Mouse (Mus musculus): Measurements from ENCODE around the gene Ext2. TPM values are rescaled to one million over a fixed set of nuclear protein-coding genes. Genes with fewer than 3 reads are reported as not detected.

Ext2 gene
- polyA plus RNA-seq, 1 experiment from 2014 or later = 60.3 TPM

- Histone ChIP-seq H3K27ac (ENCODE audit: low read depth, low read length) (no peak overlapping the region), H3K4me3 (ENCODE audit: low read depth, low read length) (no peak overlapping the region), H3K4me2 (no peak overlapping the region), H3K4me1 (ENCODE audit: control insufficient read depth, insufficient read depth, low read length) (peaks cover 7% of the 10 kb centered on the region), H3K9me3 (replicated peaks; ENCODE audit: control insufficient read depth, low read length) (no peaks in the 10 kb centered on the region), H3K27me3 (ENCODE audit: control insufficient read depth, insufficient read depth, low read length) (no peaks in the 10 kb centered on the region), H3K9ac (ENCODE audit: low read depth, low read length) (no peak overlapping the region), H3K36me3 (ENCODE audit: control insufficient read depth, insufficient read depth, low read length) (0 out of 2 replicates have a peak, but pooled peaks cover 4% of the 10 kb centered on the region)
- WGBS (ENCODE audit: insufficient replicate concordance) = 80% methylated on average over 6 of the region's 6 CpGs
- ATAC-seq (replicated peaks; ENCODE audit: insufficient number of reproducible peaks, low FRiP score, low TSS enrichment) = no peak
Observed at GRCm38 (mm10) chr2:93769875-93770274, 52.5 kb downstream of the Ext2 start.

DNA sequence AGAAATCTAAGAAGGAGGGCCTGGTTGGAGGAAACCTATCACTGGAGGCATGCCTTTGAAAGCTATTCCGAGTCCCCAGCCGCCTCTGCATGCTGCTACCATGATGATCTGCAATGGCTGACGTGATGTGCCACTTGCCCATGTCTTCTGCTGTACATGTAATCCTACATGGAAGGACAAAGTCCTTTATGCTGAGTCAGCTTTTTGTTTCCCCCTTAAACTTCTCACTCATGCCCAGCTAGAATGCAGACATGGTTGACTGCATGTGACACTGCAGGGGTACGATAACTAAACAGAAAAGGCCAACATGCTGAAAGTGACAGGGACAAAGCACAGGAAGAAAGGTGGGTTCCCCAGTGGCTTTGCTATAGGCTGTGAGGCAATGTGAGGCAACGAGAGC is 56.6 kb downstream of the Ext2 start:
- ATAC-seq (replicated peaks; ENCODE audit: insufficient number of reproducible peaks, low FRiP score, low TSS enrichment) = no peak
- 82% methylated on average over 5 of the region's 5 CpGs for WGBS (ENCODE audit: insufficient replicate concordance)
- Histone ChIP-seq H3K4me2 (no peak overlapping the region), H3K4me3 (ENCODE audit: low read depth, low read length) (no peak overlapping the region), H3K36me3 (ENCODE audit: control insufficient read depth, insufficient read depth, low read length) (peaks cover 9% of the 10 kb centered on the region; the same call in 1 of the 2 replicates), H3K27me3 (ENCODE audit: control insufficient read depth, insufficient read depth, low read length) (no peaks in the 10 kb centered on the region), H3K27ac (ENCODE audit: low read depth, low read length) (no peak overlapping the region), H3K4me1 (ENCODE audit: control insufficient read depth, insufficient read depth, low read length) (peaks cover 3% of the 10 kb centered on the region; the same call in 1 of the 2 replicates), H3K9me3 (replicated peaks; ENCODE audit: control insufficient read depth, low read length) (no peaks in the 10 kb centered on the region), H3K9ac (ENCODE audit: low read depth, low read length) (no peak overlapping the region)

- no peak overlapping the region for H3K4me2 ChIP-seq
- no peaks in the 10 kb centered on the region for H3K4me1 ChIP-seq (ENCODE audit: control insufficient read depth, insufficient read depth, low read length)
- no peak overlapping the region for H3K27ac ChIP-seq (ENCODE audit: low read depth, low read length)
- no peak overlapping the region for H3K4me3 ChIP-seq (ENCODE audit: low read depth, low read length)
- no peak overlapping the region for H3K9ac ChIP-seq (ENCODE audit: low read depth, low read length)
- no peaks in the 10 kb centered on the region for H3K9me3 ChIP-seq (replicated peaks; ENCODE audit: control insufficient read depth, low read length)
- peaks cover 10% of the 10 kb centered on the region for H3K36me3 ChIP-seq (ENCODE audit: control insufficient read depth, insufficient read depth, low read length)
- ATAC-seq (replicated peaks; ENCODE audit: insufficient number of reproducible peaks, low FRiP score, low TSS enrichment) = no peak
- no peaks in the 10 kb centered on the region for H3K27me3 ChIP-seq (ENCODE audit: control insufficient read depth, insufficient read depth, low read length)
- WGBS (ENCODE audit: insufficient replicate concordance) = 96% methylated on average over 3 of the region's 3 CpGs
Observed at GRCm38 (mm10) chr2:93764211-93764610, 58.2 kb downstream of the Ext2 start.

- Histone ChIP-seq H3K4me2 (no peak overlapping the region), H3K9me3 (replicated peaks; ENCODE audit: control insufficient read depth, low read length) (no peaks in the 10 kb centered on the region), H3K36me3 (ENCODE audit: control insufficient read depth, insufficient read depth, low read length) (peaks cover 6% of the 10 kb centered on the region), H3K27ac (ENCODE audit: low read depth, low read length) (no peak overlapping the region), H3K27me3 (ENCODE audit: control insufficient read depth, insufficient read depth, low read length) (no peaks in the 10 kb centered on the region), H3K4me3 (ENCODE audit: low read depth, low read length) (no peak overlapping the region), H3K4me1 (ENCODE audit: control insufficient read depth, insufficient read depth, low read length) (peaks cover 7% of the 10 kb centered on the region; the same call in 1 of the 2 replicates), H3K9ac (ENCODE audit: low read depth, low read length) (no peak overlapping the region)
- 90% methylated on average over 3 of the region's 3 CpGs for WGBS (ENCODE audit: insufficient replicate concordance)
- ATAC-seq (replicated peaks; ENCODE audit: insufficient number of reproducible peaks, low FRiP score, low TSS enrichment) = no peak
Observed at GRCm38 (mm10) chr2:93760389-93760788, 62.0 kb downstream of the Ext2 start.

GRCm38 (mm10) chr2:93759173-93759572 is 63.2 kb downstream of the Ext2 start:
- peaks cover 12% of the 10 kb centered on the region; the same call in 1 of the 2 replicates for H3K4me1 ChIP-seq (ENCODE audit: control insufficient read depth, insufficient read depth, low read length)
- H3K36me3 ChIP-seq (ENCODE audit: control insufficient read depth, insufficient read depth, low read length) = peaks cover 6% of the 10 kb centered on the region
- no peak overlapping the region for H3K4me3 ChIP-seq (ENCODE audit: low read depth, low read length)
- H3K9me3 ChIP-seq (replicated peaks; ENCODE audit: control insufficient read depth, low read length) = no peaks in the 10 kb centered on the region
- H3K27me3 ChIP-seq (ENCODE audit: control insufficient read depth, insufficient read depth, low read length) = no peaks in the 10 kb centered on the region
- H3K9ac ChIP-seq (ENCODE audit: low read depth, low read length) = no peak overlapping the region
- H3K27ac ChIP-seq (ENCODE audit: low read depth, low read length) = no peak overlapping the region
- whole genome bisulfite sequencing (ENCODE audit: insufficient replicate concordance) = 67% methylated on average over 7 of the region's 7 CpGs
- no peak overlapping the region for H3K4me2 ChIP-seq
- no peak for ATAC-seq (replicated peaks; ENCODE audit: insufficient number of reproducible peaks, low FRiP score, low TSS enrichment)

GRCm38 (mm10) chr2:93758298-93758697 is 64.1 kb downstream of the Ext2 start:
- H3K36me3 ChIP-seq (ENCODE audit: control insufficient read depth, insufficient read depth, low read length) = peaks cover 6% of the 10 kb centered on the region
- whole genome bisulfite sequencing (ENCODE audit: insufficient replicate concordance) = 57% methylated on average over 6 of the region's 6 CpGs
- H3K9ac ChIP-seq (ENCODE audit: low read depth, low read length) = no peak overlapping the region
- no peaks in the 10 kb centered on the region for H3K27me3 ChIP-seq (ENCODE audit: control insufficient read depth, insufficient read depth, low read length)
- peaks cover 12% of the 10 kb centered on the region; the same call in 1 of the 2 replicates for H3K4me1 ChIP-seq (ENCODE audit: control insufficient read depth, insufficient read depth, low read length)
- ATAC-seq (replicated peaks; ENCODE audit: insufficient number of reproducible peaks, low FRiP score, low TSS enrichment) = no peak
- no peak overlapping the region for H3K27ac ChIP-seq (ENCODE audit: low read depth, low read length)
- H3K4me3 ChIP-seq (ENCODE audit: low read depth, low read length) = no peak overlapping the region
- H3K4me2 ChIP-seq = no peak overlapping the region
- H3K9me3 ChIP-seq (replicated peaks; ENCODE audit: control insufficient read depth, low read length) = no peaks in the 10 kb centered on the region

DNA sequence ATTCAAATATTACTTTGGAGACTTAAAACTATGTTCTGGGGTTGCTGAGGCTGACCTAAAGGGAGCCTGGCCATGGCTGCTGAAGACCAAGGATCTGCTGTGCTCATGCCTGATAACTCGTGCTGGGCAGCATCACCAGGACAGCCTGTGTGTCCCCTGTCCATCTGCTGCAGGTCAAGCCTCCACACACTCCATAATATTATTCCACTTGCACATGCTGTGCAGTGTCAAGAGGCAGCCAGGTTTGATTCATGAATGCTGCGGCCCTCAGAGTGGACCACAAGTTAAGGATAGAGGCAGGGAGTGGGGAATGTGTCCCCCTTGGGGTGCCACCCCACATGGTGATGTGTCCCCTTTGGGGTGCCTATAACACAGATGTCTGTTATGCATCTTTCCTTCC is 68.0 kb downstream of the Ext2 start:
- no peaks in the 10 kb centered on the region for H3K36me3 ChIP-seq (ENCODE audit: control insufficient read depth, insufficient read depth, low read length)
- no peaks in the 10 kb centered on the region for H3K9me3 ChIP-seq (replicated peaks; ENCODE audit: control insufficient read depth, low read length)
- no peak overlapping the region for H3K27ac ChIP-seq (ENCODE audit: low read depth, low read length)
- no peak overlapping the region for H3K4me2 ChIP-seq
- no peak overlapping the region for H3K4me3 ChIP-seq (ENCODE audit: low read depth, low read length)
- no peak overlapping the region for H3K9ac ChIP-seq (ENCODE audit: low read depth, low read length)
- no peaks in the 10 kb centered on the region for H3K27me3 ChIP-seq (ENCODE audit: control insufficient read depth, insufficient read depth, low read length)
- 75% methylated on average over 2 of the region's 2 CpGs for WGBS (ENCODE audit: insufficient replicate concordance)
- no peak for ATAC-seq (replicated peaks; ENCODE audit: insufficient number of reproducible peaks, low FRiP score, low TSS enrichment)
- peaks cover 12% of the 10 kb centered on the region; the same call in 1 of the 2 replicates for H3K4me1 ChIP-seq (ENCODE audit: control insufficient read depth, insufficient read depth, low read length)

- H3K9ac ChIP-seq (ENCODE audit: low read depth, low read length) = no peak overlapping the region
- H3K4me3 ChIP-seq (ENCODE audit: low read depth, low read length) = no peak overlapping the region
- H3K9me3 ChIP-seq (replicated peaks; ENCODE audit: control insufficient read depth, low read length) = no peaks in the 10 kb centered on the region
- WGBS (ENCODE audit: insufficient replicate concordance) = 80% methylated on average over 6 of the region's 6 CpGs
- no peak for ATAC-seq (replicated peaks; ENCODE audit: insufficient number of reproducible peaks, low FRiP score, low TSS enrichment)
- H3K27ac ChIP-seq (ENCODE audit: low read depth, low read length) = no peak overlapping the region
- H3K27me3 ChIP-seq (ENCODE audit: control insufficient read depth, insufficient read depth, low read length) = no peaks in the 10 kb centered on the region
- no peaks in the 10 kb centered on the region for H3K36me3 ChIP-seq (ENCODE audit: control insufficient read depth, insufficient read depth, low read length)
- peaks cover 9% of the 10 kb centered on the region; the same call in 1 of the 2 replicates for H3K4me1 ChIP-seq (ENCODE audit: control insufficient read depth, insufficient read depth, low read length)
- no peak overlapping the region for H3K4me2 ChIP-seq
Observed at GRCm38 (mm10) chr2:93753147-93753758, 69.1 kb downstream of the Ext2 start.

DNA sequence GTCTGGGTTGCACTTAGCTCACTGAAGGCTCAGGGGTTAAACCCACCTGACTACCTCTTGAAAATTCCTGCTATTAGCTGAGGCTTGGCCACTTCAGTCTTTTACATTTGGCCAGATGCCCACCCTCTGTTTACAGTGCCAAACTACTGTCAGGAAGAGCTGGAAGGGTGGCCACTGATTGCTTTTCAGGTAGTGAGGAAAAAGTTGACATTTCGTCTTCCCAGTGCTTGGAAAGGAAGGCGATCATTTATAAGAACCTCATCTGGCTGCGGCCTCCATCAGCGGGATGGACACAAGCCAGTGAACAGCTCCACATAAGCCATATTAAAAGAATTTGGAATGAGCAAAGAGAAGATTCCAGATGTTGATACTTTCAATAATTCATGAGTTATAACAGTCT is 72.7 kb downstream of the Ext2 start:
- Histone ChIP-seq H3K4me3 (ENCODE audit: low read depth, low read length) (no peak overlapping the region), H3K9ac (ENCODE audit: low read depth, low read length) (no peak overlapping the region), H3K27ac (ENCODE audit: low read depth, low read length) (no peak overlapping the region), H3K4me1 (ENCODE audit: control insufficient read depth, insufficient read depth, low read length) (peaks cover 12% of the 10 kb centered on the region), H3K4me2 (no peak overlapping the region), H3K27me3 (ENCODE audit: control insufficient read depth, insufficient read depth, low read length) (no peaks in the 10 kb centered on the region), H3K36me3 (ENCODE audit: control insufficient read depth, insufficient read depth, low read length) (no peaks in the 10 kb centered on the region), H3K9me3 (replicated peaks; ENCODE audit: control insufficient read depth, low read length) (no peaks in the 10 kb centered on the region)
- ATAC-seq (replicated peaks; ENCODE audit: insufficient number of reproducible peaks, low FRiP score, low TSS enrichment) = no peak
- 85% methylated on average over 4 of the region's 4 CpGs for WGBS (ENCODE audit: insufficient replicate concordance)

Data from heart, embryonic 11.5 days (tissue).